Mouse (Mus musculus): ENCODE data around the gene Cox4i2.

GRCm38 (mm10) chr2:152806037-152806436 is 52.1 kb downstream of the Cox4i2 start:
- no peak for TF ChIP-seq POLR2A (IDR thresholded peaks at IDR 0.05; ENCODE audit: insufficient read depth, low read length)
- no peak for TF ChIP-seq CTCF (IDR thresholded peaks at IDR 0.05; ENCODE audit: low read depth, low read length)
